Mouse (Mus musculus) neutrophil, adult 59 days (primary cell): ENCODE data around the gene Recql5. TPM values are rescaled to one million over a fixed set of nuclear protein-coding genes. Genes with fewer than 3 reads are reported as not detected.

Experiments
- total RNA-seq, 2 experiments: library from RNA; stranded (reverse); gene quantifications; 1 replicate in 1 of 2; 2 replicates in 1 of 2; pipeline ENCODE4 v1.2.4; 2023

Recql5 gene
- 10 to 100 TPM; 22.8 to 26.1 TPM for total RNA-seq

DNA sequence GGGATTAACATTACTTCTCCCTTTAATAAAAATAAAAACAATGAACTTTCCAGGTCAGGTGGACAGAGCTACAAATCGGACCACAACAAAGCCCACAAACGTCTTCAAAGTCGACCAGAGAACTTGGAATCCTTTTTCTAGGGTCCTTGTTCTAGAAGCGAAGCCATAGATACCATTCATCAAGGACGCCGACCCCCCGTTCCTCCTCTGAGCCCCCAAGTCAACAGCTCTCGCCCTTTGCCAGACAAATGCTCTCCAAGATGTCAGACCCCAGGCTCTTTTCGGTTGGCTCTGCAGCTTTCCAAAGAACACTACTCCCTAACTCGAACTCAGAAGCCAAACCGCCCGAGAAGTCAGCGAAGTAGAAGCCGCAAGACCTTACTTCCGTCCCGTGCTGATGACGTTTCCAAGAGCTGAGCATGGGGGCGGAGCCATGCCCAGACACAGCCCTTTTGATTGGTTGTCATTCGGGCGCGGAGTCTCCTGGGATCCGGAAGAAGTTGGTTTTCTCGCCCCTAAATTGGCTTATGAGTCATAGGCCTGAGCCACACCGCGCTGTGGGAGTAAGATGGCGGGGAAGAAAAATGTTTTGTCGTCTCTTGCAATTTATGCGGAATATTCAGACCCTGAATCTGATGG, at the start of gene Recql5, which contains the start of gene Sap30bp:
Gene Recql5 (minus strand): TSS at position 370 of the 639 bp plus-strand sequence.
Gene Sap30bp (plus strand): TSS at position 175 of the 639 bp plus-strand sequence.

DNA sequence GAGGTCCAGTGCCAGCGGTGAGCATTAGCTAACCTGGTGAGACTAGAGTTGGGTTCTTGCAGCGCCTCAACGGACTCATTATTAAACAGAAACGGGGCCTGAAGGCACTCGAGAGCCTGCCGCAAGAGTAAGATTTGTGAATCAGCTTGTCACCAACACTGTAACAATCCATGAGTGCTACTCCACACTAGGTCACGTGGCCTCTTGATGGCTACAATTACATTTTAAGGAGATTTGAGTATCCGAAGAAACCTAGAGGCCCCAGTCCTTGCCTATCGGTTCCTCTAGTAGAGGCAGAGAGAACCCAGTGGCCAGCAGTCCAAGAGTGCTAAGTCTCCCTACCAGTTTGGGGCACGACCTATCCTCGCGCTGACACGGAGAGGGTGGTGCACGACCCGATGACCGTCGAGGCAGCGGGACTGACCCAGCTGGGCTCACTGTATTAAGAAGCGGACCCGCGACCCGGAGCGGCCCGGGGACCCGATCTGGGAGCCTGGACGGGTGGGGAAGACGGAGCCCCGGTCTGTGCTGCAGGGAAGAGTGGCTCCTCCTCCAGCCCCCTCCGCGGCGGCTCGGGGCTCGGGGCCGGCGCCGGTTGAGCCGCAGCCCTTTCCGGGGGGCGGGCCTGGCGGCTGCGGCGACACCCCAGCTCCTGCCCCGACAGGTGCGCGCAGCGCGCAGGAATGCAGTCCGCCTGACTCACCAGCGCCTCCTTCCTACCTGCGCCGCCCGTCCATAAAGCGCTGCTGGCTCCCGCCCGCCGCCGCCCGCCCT, 41.2 kb upstream of the Recql5 start, which contains the start of gene Itgb4:
Gene Itgb4 (plus strand): TSS at position 401 of the 774 bp plus-strand sequence.

GRCm38 (mm10) chr11:115911632-115912376, 21.5 kb downstream of the Recql5 start, which contains the start of gene Smim6:
Gene Smim6, plus strand, starts transcription at chr11:115912017.

GRCm38 (mm10) chr11:115899486-115900266, 33.6 kb downstream of the Recql5 start, which contains the start of gene Smim5:
Gene Smim5, plus strand, starts transcription at chr11:115899966.

DNA sequence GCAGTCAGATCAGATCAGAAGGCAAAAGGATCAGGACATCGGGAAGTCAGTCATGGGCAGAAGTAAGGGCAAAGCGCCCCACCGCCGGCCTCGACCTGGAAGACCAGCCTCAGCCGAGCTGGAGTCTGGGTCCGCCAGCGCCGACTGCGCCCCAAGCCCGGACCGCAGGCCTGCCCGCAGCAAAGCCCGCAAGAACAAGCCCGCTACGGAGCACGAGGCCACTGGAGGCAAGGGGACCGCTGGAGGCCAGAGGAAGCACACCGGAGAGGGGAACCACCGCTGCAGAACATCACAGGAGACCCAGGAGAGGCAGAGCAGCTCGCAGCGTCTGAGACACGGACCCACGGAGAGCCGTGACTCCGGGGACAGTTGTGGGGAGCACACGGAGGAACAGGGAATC, 74.9 kb downstream of the Recql5 start, which contains the start of gene Myo15b:
Gene Myo15b (plus strand): TSS at position 53 of the 400 bp plus-strand sequence.

Other genes starting within 250 kb of the Recql5 start
- gene Grb2, start 224.9 kb downstream of the Recql5 start, total RNA-seq, result 100 to 1,000 TPM; 208 to 230 TPM
- 10 to 100 TPM; 38.7 to 47.7 TPM for gene Tmem94, start 168.0 kb downstream of the Recql5 start, total RNA-seq
- 1 to 10 TPM; 1.1 to 1.8 TPM for gene Caskin2, start 119.8 kb downstream of the Recql5 start, total RNA-seq
- 1 to 10 TPM; 3.2 to 5.4 TPM for gene Tsen54, start 118.8 kb downstream of the Recql5 start, total RNA-seq
- 1 to 10 TPM; 4.6 to 5.2 TPM for gene Llgl2, start 109.4 kb downstream of the Recql5 start, total RNA-seq
- gene Myo15b, start 75.1 kb downstream of the Recql5 start, total RNA-seq, result 1 to 10 TPM; 1.2 to 1.8 TPM
- gene Smim5, start 33.5 kb downstream of the Recql5 start, total RNA-seq, result 10 to 100 TPM; 57.4 to 58.2 TPM
- 1 to 10 TPM; 5.2 to 5.3 TPM for gene Smim6, start 21.5 kb downstream of the Recql5 start, total RNA-seq
- 10 to 100 TPM; 23.9 to 28.2 TPM for gene Sap30bp, start 195 bp downstream of the Recql5 start, total RNA-seq
- under 1 TPM in 1 of 2 experiments, not detected in 1; 0.07 TPM for gene Itgb4, start 41.2 kb upstream of the Recql5 start, total RNA-seq
- 1 to 10 TPM; 8.4 to 8.5 TPM for gene Galk1, start 79.2 kb upstream of the Recql5 start, total RNA-seq
- gene H3f3b, start 94.5 kb upstream of the Recql5 start, total RNA-seq, result 1,000 to 10,000 TPM; 3,439 to 3,559 TPM
- gene Unk, start 96.8 kb upstream of the Recql5 start, total RNA-seq, result 10 to 100 TPM; 23.5 to 24.4 TPM
- gene Unc13d, start 144.5 kb upstream of the Recql5 start, total RNA-seq, result 10 to 100 TPM; 88.5 to 94.2 TPM
- 100 to 1,000 TPM; 160 to 163 TPM for gene Wbp2, start 153.5 kb upstream of the Recql5 start, total RNA-seq
- gene Trim47, start 193.7 kb upstream of the Recql5 start, total RNA-seq, result 1 to 10 TPM; 1.4 to 2.1 TPM
- gene Trim65, start 197.7 kb upstream of the Recql5 start, total RNA-seq, result 1 to 10 TPM; 5.8 to 8.1 TPM
- gene Mrpl38, start 205.4 kb upstream of the Recql5 start, total RNA-seq, result 10 to 100 TPM; 14.5 to 20.1 TPM
- 1 to 10 TPM; 5.8 to 9.9 TPM for gene Fbf1, start 234.7 kb upstream of the Recql5 start, total RNA-seq